Mouse (Mus musculus) spleen, postnatal 4 days (tissue): ENCODE measurements around the gene S1pr4.

Source experiments
- DNase-seq, 2 experiments: peaks; one replicate each; pipeline ENCODE4 v3.0.0; 2022; ENCODE audit warnings: low spot score in 2 of 2

The S1pr4 gene

GRCm38 (mm10) chr10:81500032-81500431 lies at the start of gene S1pr4:
TSS of gene S1pr4 (minus strand) at chr10:81500132.
- DNase-seq, result no peak

DNA sequence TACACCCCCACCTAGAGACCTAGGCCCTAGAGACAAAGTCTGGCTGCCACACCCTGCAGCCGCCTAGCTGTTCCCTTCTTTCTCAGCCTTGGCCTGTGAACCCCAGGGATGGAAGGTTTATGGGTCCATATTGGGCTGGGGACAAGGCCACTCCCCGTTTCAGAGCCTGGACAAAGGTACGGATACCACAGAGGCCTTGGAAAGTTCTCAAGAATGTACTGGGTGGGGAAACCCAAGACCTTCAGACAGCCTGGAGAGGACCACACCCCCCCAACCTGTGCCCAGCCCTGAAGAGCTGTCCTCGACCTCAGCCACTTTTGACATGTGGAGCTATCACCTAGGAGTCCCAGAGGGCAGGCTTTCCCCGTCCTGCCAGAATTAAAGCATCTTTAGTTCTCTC lies 49.0 kb upstream of the S1pr4 start:
- no peak for DNase-seq

- DNase-seq, result no peak
Measured at GRCm38 (mm10) chr10:81546788-81547571, 47.0 kb upstream of the S1pr4 start.

DNA sequence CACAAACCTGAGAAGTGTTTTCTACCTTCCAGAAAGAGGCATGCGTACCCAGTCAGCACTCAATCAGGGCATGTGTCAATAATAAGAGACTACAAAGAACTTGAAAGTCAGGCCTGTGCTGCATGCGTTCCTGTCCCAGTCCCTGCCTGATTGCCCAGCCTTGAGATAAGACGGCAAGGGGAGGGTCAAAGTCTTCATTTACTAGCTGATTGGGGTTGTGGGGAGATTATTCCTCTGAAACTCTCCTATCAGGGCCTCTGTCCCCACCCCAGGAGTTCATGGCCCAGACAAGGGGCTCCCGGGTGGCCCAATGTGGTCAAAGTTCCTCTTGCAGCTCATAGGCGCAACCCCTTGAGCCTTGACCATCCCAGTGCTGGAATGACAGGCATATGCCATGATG lies 46.4 kb upstream of the S1pr4 start:
- DNase-seq, result no peak

DNA sequence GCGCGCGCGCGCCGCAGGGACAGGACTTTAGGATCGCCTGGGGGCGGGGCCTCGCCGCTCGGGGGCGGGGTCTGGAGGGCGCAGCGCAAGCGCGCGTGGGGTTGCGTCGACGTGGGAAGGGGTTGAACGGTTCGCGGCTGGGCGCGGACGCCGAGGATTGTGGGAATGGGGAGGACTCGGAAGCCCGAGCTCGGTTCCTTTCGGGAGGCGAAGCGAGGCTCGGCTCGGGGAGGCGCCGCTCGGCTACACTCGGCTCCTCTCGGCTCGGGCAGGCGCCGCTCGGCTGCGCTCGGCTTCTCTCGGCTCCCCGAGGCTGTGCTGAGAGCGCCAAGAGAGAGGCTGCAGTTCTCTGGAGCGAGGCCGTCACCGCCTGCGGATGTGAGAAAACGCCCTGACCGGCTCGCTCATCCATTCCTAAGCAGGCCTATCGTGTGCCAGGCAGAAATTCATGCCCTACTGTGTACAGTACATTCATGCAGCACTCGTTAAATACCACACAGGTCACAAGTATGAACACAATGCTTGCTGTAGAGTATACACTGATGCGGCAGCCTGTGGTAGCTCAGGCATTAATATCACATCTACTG lies 45.3 kb upstream of the S1pr4 start, which contains the start of gene Gna11:
Gna11 (minus strand) TSS at position 30 of the 587 bp plus-strand sequence.
- peak; percentile 100 for DNase-seq

- DNase-seq, result peak in 1 of 2 experiments; percentile 84
Measured at GRCm38 (mm10) chr10:81544296-81545160, 44.6 kb upstream of the S1pr4 start.

- no peak for DNase-seq
Measured at GRCm38 (mm10) chr10:81543633-81544032, 43.7 kb upstream of the S1pr4 start.

DNA sequence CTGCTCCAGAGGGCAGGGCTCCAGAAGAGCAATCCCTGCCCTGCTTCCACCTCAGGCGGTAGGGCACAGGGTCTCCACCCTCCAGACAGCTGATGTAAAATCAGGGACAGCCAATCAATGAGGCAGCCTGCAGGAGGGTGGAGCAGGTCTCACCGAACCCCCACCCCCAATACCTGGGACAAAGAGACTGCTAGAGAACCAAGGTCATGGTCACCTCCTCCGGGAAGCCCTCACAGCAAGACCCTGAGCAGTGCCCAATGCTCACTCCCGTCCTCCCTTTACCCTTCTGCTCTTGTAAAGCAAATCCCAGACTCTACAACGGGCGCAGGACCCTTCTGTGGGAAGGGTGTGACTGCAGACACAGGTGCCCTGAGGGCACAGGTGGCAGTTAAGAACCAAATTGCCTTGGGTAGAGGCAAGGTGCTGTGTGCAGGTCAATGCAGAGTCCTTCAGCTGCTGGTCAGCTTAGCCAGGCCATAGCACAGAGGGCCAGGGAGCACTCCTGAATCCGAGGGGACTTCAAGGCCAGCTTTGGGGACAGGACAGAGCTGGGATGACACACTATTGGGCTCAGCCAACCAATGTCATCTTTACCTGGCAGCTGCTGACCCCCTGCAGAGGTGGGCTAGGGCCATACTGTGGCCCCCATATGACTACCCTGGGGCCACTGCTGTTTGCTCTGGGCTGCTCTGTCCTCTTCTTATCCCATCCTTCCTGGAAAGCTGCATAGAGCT lies 43.0 kb upstream of the S1pr4 start:
- no peak for DNase-seq

GRCm38 (mm10) chr10:81541803-81542202 lies 41.9 kb upstream of the S1pr4 start:
- no peak for DNase-seq

DNA sequence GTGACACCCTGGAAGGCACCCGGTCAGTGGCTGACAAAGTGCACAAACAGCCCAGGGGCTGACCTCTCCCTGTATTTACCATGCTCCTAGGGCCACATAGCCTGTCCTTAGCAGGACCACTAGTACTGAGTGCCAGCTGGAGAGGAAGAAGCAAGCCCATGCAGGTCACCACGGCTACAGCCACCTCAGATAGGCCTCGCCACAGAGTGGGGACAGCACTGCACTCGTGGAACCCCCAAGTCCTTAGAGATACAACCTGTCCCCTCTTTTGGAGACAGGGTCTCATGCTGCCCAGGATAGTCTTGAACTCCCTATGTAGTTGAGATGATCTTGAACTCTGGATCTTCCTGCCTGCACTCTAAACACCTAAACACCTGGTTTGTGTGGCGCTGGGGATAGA lies 41.4 kb upstream of the S1pr4 start:
- DNase-seq, result no peak

DNA sequence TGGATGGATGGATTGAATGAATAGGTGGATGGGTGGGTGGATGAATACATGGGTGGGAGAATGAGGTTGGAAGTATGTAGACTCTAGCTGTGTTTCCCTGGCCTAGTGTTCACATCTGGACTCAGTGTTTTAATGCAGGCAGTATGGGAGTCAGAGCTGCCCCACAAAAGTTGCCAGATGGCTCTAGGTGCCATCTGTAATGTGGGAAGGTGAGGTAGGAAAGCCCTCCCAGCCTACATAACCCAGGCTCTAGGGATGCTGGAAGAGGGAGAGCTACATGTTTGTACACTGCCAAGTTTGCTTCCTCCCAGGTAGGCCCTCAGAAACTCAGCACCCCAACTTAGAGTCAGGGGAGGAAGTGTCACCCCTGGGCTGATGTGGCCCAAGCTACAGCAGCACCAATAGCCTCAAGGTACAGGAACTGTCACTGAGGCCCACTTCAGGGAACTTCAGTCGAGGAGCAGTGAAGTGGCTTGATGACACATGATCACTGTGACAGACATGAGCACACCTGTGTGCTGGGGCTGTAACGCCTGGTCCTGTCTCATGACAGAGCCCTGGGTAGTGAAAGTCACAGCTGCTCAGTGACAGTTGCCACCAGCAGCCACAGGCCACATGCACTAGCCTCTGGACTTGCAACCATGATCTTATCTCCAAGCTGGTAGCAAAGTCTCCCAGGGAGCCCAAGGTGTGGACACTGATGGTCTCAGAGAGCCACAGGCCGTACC lies 38.6 kb upstream of the S1pr4 start:
- no peak for DNase-seq

- DNase-seq, result no peak
Measured at GRCm38 (mm10) chr10:81537429-81537828, 37.5 kb upstream of the S1pr4 start.

DNA sequence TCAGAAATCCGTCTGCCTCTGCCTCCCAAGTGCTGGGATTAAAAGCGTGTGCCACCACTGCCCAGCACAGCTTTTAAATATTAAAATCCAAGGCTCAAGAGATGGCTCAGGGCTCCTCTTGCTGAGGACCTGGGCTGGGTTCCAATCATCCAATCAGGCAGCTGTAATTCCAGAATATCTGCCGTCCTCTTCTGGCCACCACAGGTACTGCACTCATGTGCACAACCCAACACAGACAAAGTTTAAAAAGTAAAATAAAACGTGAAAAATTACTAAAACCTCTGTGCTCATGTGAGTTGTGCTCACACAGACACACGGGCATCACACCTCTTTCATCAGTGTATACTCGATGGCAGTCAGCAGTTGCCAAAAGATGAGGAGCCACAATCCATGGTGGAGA lies 36.8 kb upstream of the S1pr4 start:
- DNase-seq, result no peak

DNA sequence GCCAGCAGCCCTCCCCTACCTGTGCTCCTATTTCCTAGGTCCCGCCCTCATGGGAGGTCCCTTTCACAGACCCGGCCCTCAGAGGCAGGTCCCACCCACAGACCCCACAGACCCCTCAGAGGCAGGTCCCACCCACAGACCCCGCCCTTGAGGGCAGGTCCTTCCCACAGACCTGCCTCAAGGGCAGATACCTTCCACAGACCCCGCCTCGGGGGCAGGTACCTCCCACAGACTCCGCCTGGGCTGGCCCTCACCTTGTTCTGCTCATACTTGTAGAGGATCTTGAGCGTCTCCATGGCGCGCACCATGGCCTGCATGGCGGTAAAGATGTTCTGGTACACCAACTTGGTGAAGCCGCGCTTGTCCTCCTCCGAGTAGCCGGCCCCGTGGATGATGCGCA lies 34.9 kb upstream of the S1pr4 start:
- DNase-seq, result no peak

DNA sequence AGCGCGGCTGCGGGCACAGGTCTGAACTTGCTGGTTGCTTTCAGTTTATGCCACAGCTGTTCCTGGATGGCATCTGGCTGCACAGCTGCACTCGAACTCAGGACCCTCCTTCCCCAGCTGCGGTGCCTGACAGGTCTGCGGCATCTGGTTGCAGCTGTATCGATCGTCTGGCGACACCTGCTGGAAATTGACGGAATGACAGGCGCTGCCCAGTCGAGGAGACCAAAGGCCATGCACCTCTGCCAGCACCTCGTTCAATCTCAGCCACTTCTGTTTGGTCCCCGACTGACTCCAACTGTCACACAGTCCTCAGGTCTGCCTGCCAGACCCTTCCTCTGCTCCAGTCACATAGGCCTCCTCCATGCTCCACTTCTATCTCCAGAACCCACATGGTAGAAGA lies 26.8 kb upstream of the S1pr4 start:
- peak; percentile 89 to 98 for DNase-seq

GRCm38 (mm10) chr10:81525017-81525694 lies 25.2 kb upstream of the S1pr4 start:
- peak in 1 of 2 experiments; percentile 24 for DNase-seq

DNA sequence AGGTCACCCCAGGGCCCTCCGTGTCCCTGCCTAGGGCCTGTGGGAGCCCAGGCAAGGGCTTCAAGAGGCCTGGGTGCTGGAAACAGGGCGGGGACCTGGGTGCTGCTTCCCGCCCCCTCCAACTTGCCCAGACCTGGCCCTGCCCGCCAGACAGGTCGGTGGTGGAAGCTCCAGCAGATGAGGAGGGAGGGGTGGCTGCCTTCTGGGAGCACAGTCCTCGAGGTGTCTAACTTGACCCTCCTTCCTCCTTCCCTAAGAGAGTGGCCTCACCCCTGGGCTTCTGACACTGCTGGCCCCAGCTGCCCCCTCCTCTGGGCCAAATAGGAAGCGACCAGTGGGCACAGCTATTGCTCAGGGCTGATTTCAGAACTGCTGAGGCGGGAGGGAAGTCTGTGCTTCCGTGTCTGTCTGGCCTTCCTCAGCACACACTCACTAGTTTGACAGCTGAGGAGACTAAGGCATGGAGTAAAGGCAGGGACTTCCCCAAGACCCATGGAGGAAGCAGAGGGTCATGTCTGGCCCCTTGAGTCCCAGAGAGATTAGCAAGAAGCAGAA lies 24.2 kb upstream of the S1pr4 start, which contains the start of gene Gna15:
Gna15 (minus strand) TSS at position 175 of the 555 bp plus-strand sequence.
- no peak for DNase-seq

- DNase-seq, result no peak
Measured at GRCm38 (mm10) chr10:81523570-81523969, 23.6 kb upstream of the S1pr4 start.

DNA sequence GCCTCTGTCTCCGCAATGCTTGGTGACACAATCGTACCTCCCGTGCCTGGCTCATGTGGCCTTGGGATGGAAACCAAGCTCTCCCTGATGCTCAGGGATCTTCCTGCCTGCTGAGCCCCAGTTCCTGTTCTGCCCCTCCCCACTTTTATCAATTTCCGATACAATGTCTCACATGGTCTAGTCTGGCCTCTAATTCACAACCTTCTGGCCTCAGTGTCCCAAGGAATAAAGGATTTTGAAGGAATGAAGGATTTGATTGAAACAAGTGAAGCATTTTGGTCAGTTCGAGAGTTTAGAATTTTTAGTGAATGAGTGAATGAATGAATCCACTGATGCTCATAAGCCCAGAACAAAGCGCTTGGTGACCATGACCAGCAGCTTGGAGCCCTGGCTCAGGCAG lies 23.2 kb upstream of the S1pr4 start:
- DNase-seq, result no peak

DNA sequence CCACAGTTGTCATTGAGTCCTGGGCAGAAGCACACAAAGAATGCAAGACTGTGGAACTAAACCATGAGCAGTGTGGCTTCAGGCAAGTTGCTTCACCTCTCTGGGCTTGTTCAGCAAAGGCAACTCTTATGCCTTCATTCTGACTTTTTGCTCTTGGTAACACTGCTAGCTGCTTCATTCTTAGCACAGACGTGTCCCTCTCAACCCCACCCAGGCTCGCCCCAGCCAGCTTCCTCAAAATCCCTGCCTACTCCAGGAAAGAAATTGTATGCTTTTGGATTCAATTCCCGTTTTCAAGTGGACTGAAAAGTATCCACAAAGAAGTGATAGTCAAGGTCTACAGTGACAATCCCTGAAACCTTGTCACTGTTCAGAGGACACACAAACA lies 20.0 kb upstream of the S1pr4 start:
- DNase-seq, result no peak
